Mouse (Mus musculus) thymus, postnatal 0 days (tissue): ENCODE measurements around the gene Tgfa. TPM values are rescaled to one million over a fixed set of nuclear protein-coding genes. Genes with fewer than 3 reads are reported as not detected.

ENCODE experiments used
- DNase-seq: peaks from one replicate; pipeline ENCODE4 v3.0.0-alpha.2; 2015; ENCODE audit warnings: low spot score
- polyA plus RNA-seq: library from polyadenylated mRNA; unstranded; fragments of >200 nt; fragmentation: Nextera tagmentation; extraction: Ambion mirVana; gene quantifications from 2 replicates; pipeline ENCODE4 v1.2.1, GENCODE M21; 2015

The Tgfa gene
- polyA plus RNA-seq: 0.32 and 0.40 TPM in 2 replicates

DNA sequence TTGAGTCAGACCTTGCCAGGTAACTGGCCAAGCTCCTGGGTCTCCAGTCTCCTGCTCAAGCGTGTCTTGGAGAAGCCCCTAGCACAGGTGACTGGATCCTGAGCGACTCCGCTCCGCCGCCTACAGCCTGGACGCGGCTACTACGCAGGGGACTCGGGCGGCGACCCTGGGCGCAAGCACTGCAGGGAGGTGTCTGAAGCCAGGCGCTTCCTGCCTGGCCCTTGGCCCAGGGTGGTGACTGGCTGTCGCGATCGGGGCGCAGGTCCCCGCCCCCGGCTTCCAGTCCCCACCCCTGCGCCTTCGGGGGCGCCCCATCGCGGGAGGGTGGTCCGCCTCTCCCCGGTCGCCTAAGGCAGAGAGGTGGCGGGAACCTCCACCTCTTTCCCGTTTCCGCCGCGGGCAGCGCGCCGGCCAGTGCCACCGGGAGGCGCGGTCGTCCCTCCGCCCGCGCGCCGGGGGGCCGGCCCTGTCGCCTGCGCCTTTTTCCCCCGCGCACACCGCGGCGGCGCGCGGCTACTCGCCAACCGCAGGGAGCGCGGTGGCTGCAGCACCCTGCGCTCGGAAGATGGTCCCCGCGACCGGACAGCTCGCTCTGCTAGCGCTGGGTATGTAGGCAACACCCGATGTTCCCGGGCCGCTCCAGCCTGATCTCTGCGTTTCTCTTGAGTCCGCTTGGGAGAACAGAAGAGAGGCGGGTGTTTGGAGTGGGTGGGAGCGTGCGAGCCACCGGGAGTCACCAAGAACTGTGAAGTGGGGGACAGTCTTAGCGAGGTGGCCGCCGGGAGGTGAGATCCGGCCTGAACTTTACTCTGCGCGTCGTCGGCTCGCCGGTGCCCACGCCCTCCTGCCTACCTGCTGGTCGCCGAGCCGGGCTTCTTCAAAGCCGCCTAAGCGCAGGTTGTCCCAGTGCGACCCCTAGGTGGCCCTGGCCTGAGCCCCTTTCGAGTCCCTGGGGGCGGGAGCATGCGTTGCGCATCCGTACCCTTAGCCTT, at the start of gene Tgfa:
Gene Tgfa, plus strand, starts transcription at position 283 of the 992 bp plus-strand sequence.
- DNase-seq: peak; percentile 21

DNA sequence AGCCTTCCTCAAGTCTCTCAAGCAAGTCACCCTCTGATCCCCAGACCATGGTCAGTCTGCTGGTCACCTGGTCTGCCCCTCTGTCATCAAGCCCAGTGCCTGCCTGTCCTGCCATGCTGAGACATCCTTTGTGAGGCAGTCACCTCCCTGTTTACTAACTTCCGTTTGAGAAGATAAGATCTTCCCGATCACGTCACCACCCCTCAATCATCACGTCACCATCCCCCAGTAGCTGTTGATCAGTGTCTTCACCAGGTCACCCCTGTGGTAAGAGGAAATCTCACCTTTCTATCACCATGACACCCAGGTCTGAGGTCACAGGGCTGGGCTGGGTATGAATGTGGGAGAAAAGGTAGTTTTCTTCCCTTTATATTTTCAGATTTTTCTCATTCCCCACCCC, 46.5 kb upstream of the Tgfa start:
- DNase-seq: peak; percentile 8

DNA sequence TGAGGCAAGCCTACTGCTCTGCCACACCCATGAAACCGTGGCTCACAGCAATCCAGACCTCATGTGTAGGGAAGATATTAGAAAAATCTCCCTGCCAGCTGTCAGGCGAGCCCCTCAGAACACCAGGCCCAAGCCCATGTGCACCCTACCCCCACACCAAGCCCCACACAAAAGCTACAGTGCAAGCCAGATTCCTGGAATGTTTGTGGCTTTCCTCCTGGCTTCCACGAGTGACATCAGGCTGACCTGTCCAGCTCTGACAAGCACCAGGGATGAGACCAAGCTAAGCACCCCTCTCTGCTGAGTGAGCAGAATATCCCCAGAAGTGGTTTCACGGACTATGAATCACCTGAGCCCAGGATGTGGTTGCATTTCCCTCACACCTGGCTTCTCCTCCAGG, 46.0 kb upstream of the Tgfa start:
- DNase-seq: no peak

DNA sequence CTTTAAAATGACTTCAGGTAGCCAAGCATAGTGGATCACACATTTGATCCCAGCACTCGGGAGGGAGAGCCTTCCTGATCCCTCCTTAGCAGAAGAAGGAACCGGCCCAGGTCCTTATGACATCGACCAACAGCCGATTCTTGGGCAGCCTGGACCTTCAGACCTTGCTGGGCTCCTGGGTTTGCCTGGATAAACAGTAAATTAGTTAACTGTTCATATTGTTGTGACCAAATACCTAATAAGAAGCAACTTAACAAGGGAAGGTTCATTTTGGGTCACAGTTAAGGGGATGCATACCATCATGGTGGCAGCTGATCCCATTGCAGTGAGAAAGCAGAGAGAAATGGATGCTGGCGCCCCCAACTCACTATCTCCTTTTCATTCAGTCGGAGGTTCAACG, 42.3 kb upstream of the Tgfa start:
- no peak for DNase-seq

DNA sequence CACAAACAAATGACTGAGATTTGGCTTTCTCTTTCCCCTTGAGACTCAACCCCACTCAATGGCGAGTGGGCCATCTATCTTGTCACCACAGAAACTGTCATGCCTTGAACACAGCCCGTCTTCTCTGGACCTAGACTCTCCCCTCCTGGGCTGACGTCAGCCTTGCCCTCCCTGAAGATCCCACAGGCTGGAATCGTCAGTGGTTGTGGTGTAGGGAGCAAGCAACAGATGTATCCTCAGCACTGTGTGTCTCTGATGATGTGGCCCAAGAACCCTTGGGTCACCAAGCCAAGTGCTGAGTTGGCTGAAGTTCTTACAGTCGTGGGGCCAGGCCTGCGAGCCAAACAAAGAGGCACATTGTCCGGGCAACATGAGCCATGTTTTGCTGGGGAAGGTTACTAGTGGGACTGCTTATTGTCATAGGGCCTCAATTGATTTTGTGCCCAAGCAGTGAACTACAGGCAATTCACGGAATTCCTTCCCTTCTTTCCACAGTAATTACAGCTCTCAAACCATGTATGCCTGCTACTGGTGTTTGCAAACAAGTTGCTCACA, 41.5 kb upstream of the Tgfa start:
- no peak for DNase-seq

DNA sequence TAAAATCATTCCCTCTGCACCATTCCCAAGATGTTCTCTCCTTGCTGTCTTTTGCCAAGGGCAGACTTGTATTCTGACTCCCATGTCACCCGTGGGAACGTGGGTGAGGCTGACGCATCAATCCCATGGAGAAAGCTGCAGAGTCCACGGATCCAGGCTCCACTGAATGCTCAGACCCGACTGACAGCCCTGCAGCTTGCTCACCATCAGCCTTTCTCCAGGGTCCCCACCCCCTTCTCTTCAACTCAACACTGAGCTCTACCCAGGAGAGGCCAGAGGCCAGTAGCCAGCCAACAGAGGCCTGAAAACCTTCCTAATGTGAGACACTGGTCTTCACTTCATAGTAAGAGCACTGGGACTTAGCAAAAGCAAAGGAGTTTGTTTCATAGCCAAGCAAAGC, 41.0 kb upstream of the Tgfa start:
- DNase-seq: no peak

DNA sequence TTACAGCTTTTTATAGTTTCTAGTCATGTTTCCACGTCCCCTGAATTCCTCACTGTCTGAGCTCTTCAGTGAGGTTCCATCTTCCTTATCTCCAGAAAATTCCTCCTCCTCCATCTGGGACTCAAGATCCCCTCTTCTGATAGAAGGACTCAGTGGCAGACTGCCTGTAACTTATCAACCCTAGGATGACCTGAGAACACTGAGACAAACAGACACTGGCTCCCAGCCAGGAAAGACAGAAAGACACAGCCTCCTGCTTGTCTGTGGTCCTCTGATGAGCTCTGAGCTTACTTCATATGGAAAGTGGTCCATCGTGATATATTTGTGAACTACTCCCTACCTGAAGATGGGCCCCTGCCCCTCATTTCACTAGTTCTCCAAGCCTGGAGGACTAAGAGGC, 40.5 kb upstream of the Tgfa start:
- no peak for DNase-seq

DNA sequence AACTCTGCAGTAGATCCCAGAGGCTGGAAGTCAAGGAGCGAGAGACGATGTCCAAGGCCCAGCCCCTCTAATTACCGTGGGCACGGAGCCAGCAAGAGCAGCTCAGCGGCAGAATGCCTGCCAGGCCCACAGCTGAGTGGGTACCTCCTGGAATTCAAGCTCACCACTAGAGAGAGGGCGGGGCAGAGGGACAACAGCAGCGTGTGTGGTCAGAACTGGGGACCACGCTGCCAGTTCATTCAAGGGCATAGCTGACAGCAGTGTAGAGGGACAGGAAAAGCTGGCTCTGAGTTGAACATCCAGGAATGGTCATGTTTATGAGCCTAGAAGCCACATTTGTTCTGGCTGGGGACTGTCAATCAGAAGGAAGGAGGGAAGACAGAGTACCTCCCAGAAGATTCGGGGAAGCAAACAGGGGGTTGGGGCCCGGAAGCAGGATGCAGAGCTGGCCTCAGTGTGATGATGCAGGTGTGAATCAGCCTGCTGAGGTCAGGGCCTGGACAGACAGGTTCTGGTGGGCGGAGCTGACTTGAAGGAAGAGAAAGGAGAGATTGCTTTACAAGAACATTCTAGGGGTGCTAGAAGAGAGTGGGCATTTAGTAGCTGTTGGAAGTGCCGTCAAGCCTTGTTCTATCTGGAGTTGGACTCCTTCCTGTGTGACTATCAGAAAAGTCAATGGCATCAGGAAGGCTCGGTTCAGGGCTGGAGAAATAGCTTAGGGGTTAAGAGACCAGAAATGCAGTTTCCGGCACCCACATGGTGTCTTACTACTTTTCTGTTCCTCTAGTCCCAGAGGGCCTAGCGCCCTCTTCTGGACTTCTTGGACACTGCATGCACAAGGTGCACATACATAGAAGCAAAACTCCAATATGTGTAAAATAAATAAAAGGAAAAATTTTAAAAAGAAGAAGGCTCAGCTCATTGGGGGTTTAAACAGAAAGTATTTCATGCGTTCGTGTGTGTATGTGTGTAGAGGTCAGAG, 37.5 kb upstream of the Tgfa start:
- DNase-seq: no peak

DNA sequence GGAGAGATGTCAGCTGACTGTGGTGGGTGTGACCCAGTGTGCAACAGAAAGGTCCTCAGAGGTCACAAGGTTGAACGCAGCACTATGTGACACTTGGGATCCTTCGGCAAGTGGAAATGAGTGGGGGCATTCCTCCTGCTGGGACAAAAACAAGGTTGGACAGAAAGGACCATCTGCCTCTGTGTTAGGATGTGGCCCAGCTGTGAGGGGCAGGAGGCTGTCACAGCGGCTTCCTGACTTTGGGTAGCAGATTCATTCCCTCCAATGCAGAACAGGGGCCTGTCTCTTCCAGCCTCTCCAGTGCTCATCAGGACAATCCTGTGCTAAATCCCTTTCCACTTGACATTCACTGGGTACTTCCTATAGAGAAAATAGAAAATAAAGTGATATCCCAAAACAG, 34.1 kb upstream of the Tgfa start:
- DNase-seq: no peak

DNA sequence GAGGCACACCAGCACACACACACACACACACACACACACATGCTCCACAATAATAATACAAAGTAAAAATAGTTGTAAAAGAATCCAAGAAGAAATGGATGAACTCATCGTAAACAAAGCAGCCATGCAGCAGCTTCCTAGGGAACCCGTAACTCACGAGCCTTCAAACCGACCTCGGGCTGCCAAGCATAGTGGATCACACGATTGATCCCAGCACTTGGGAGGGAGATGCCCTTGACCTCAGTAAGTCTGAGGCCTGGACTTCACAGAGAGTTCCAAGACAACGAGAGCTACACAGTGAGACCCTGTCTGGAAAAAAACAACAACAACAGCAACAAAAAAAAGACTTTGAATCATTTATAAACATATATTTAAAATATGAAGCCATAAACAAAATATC, 33.4 kb upstream of the Tgfa start:
- DNase-seq: no peak

DNA sequence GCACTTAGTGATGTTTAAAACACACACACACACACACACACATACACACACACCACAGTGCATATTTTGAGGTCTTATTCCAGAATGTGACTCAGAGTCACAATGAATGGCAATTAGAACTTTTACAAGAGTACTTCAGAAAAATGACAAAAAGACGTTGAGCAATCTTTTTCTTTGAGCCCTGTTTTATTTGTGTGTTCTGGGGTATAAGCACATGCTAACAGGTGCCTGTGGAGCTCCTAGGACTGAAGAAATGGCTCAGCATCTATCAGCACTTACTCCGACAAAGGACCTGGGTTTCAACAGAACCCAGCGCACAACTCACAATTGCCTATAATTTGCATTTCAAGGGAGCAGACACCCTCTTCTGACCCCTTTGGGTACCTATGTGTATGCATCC, 31.0 kb upstream of the Tgfa start:
- no peak for DNase-seq

DNA sequence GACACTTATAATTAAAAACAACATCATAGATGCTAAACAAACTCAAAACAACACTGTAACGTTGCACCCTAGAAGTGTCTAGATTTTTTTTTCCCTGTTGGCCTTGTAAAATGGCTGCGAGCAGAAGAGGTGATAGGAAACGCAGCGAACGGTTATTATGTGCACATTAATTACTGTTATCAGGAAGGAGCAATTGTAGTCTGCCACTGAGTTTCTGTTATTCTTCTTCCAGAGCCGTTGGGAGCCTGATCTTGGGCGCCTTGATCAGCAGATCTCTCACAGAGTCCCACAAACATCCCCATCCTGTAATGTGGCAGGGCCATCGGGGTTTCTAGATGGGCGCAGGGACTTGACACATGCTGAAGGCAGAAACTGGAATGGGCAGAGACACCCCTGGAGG, 28.6 kb upstream of the Tgfa start:
- no peak for DNase-seq

DNA sequence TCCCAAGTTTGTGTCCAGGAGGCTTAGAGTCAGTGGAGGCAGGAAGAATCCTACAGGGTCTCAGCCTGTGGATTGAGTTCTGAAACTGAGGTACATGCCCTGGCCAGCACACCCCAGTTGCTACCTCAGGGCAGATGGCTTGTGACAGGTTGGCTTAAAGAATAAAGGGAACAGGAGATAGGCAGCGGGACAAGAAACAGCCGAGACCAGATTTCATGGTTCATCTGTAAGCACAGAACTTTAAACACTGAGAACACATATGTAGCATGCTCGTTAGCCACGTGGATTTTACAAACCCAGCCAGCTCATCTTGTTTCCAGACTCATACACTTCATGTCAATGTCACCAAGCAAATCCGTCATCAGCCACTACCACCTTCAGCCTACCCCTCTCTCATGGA, 27.2 kb upstream of the Tgfa start:
- DNase-seq: no peak

DNA sequence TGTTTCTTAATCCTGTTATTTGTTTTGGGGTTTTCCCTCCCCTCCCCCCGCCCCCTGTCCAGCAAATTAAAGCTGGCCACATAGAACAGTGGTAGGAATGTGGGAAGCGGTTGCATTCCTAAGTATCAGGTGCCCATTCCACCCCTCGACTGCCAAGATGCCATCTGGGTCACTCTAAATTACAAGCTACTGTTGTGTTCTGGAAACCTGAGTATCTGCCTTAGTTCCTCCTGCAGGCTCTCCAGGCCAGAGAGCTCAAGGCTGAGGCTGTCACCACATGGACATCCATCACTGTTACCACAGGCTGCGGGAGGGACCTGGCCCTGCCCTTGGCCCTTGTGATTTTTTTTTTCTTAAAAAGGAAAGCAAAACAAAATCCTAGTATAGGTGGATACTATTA, 25.9 kb upstream of the Tgfa start:
- DNase-seq: no peak

DNA sequence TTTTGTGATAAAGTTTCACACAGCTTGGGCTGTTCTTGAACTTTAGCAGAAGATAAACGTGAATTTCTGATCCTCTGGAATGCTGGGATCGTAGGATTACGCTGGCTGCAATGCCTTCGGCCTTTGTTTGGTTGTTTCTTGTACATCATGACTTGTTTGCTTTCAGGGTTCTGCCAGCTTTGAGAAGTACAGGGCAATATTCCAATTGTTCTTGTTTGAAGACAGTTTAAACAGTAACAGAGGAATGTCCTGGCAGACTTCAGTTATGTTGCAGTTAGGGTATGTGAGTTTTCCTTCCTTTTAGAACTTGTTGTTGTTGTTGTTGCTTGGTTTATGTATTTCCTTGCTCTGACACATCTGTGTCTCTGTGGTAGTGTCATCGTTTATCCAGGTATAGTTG, 18.8 kb upstream of the Tgfa start:
- no peak for DNase-seq

DNA sequence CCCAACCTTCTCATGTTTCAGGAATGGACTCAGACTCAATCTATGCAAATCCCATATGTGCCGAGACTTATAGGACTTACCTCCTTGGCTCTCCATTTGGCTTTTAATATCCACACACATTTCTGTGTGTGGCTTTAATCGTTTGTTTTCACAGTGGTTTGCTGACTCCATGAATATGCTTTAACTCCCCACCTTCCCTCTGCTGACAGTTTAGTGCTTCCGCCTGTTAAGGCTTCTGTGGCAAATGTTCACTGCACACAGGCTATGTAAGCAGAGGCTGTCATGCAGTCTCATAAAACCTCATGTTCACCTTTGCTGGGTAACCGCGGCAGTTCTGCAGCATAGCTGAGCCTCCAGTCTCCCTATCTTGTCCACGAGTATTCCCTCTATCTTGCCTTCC, 18.3 kb upstream of the Tgfa start:
- no peak for DNase-seq

DNA sequence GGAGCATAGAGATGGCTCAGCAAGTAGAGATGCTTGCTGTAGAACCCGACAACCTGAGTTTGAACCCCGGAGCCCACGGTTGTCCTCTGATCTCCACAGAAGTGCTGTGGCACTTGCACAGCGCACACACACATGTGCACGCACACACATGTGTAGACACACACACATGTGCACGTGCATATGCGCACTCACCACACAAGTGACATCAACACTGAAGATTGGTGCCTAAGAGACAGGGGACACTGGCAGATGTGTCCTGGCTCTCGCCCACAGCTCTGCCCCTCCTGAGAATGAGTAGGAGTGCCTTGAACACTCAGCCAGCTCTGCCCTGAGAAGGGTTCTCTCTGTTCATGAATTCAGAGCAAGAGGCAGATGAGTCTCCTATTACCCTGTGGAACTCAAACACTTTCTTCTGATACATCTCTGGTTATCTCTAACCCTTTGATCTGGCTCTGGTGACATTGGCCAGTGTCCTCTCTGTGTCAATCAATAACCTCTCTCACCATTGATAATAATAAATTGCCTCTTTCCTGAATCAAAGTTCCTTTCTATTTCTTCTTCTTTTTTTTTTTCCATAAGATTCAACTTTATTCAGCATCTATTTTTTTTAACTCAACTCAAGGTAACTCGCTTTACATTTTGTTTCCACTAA, 17.6 kb upstream of the Tgfa start:
- DNase-seq: no peak

DNA sequence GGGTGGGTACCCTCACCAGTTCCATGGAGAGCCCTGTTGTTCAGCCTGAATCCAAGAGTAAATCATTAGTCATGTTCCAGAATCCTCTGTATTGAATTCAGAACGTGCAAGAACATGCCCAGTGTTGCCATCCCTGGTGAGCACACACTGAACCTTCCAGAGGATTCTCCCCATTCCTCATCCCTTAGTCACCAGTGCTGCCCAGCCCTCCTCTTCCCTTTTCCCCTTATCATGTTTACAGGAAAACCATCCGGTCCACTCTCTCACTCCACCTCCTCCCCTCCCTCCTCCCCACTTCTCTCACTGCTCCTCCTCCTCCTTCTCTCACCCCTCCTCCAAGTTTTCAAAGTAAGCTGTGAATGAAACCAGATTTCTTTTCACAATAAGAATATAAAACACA, 14.4 kb upstream of the Tgfa start:
- no peak for DNase-seq

DNA sequence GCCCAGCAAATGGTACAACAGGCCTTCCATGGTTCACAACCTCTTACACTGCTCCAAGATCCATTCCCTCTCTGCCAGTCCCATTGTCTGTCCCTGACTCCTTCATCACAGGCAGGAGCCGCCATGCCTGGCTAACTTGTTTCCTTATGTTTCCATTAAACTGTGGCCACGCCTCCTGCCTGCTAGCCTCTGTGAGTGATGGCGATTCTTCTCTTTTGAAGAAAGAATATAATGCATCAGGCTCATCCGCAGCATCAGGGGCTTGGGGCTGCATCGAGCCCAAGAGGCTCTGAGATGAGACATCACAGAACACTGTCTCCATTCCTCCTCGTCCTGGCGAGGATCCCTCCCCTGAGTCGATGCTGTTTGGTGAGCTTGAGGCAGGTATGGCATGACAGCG, 13.0 kb upstream of the Tgfa start:
- no peak for DNase-seq

DNA sequence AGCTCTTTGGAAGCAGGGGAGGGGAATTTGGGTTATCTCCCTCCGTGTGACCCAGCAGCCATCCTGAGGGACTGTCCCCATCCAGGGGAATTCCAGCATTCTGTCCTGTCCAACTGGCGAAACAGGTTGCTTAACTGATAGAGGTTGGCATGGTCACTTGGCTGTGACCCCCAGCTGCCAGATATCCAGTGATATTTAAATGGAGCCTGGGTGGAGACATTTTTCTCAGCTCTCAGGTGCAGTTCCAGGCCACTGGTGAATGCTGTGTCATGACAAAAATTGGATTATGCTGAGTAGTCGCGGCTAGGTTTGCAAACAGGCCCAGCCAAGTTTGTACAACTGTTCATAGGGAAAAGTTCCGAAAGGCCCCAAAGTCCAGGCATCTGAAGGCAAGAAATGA, 12.4 kb upstream of the Tgfa start:
- DNase-seq: no peak
